Mouse (Mus musculus): ENCODE results near the gene Ch25h. TPM values are rescaled to one million over a fixed set of nuclear protein-coding genes. Genes with fewer than 3 reads are reported as not detected.

Gene Ch25h
- 0.12 and 0.16 TPM in 2 replicates for polyA plus RNA-seq (2012; rRNA removed)

DNA sequence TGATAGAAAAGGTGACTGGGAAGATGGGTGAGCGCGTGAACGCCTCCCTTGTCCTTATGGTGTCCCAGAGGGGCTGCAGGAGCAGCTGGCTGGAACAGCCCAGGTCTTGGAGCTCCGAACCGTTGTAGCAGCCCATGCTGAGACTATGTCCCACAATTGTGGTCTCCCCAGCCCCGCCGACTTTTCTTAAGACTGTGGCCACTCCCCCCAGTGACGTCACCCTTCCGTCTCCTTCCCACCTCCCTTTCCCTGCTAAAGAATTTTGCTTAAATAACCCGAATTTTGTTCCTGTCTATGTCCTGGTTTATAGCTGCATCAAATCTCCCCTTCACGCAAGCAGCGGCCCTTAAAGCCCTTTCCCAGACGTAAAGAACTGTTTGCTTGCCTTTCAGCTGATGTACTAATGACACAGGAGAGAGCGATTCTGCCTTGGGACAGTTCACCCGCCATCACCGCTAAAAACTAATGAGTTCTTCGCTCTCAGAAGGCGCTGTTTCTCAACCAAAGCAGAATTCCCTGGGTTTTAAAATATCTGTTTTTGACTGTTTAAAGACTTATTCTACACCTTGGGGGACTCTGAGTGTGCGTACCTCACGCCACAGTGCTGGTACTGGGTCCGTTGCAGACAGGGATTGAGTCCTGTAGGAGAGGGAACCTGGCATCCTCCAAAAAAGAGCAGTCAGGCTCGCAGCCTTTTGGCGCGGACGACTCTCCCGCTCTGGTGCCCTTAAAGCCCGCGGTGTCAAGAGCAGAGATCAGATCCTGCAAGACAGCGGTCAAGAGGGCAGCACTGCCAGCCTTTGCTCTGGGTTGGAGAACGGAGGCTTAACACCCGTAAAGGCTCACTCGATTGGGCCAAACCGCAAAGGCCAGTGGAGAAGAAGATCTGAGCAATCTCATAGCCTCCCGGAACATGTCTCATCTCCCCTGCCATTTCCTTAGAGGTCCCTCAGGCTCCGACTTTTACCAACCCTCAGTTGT is at the start of gene Ch25h:
TSS of gene Ch25h (minus strand) at position 174 of the 981 bp plus-strand sequence.

Other genes starting within 250 kb of the Ch25h start
- 10.9 and 15.8 TPM in 2 replicates for gene Acta2, start 219.6 kb downstream of the Ch25h start, polyA plus RNA-seq (2012; rRNA removed)
- gene Fas, start 184.5 kb downstream of the Ch25h start, polyA plus RNA-seq (2012; rRNA removed), result 1.1 and 1.3 TPM in 2 replicates
- gene Lipa, start 52.3 kb upstream of the Ch25h start, polyA plus RNA-seq (2012; rRNA removed), result 20.6 and 25.6 TPM in 2 replicates
- gene Ifit2, start 75.5 kb upstream of the Ch25h start, polyA plus RNA-seq (2012; rRNA removed), result 2.4 TPM in 2 replicates
- 1.7 and 2.1 TPM in 2 replicates for gene Ifit3, start 108.4 kb upstream of the Ch25h start, polyA plus RNA-seq (2012; rRNA removed)
- 0.15 and 0.21 TPM in 2 replicates for gene Ifit1bl1, start 126.8 kb upstream of the Ch25h start, polyA plus RNA-seq (2012; rRNA removed)
- gene Ifit3b, start 132.8 kb upstream of the Ch25h start, polyA plus RNA-seq (2012; rRNA removed), result 0.33 and 0.37 TPM in 2 replicates
- gene Ifit1bl2, start 165.6 kb upstream of the Ch25h start, polyA plus RNA-seq (2012; rRNA removed), result 0.02 and 0.03 TPM in 2 replicates
- gene Ifit1, start 165.7 kb upstream of the Ch25h start, polyA plus RNA-seq (2012; rRNA removed), result 0.85 and 1.2 TPM in 2 replicates